Mouse (Mus musculus): ENCODE measurements around the gene Pirt. TPM values are rescaled to one million over a fixed set of nuclear protein-coding genes. Genes with fewer than 3 reads are reported as not detected.

The Pirt gene
- total RNA-seq, 1 experiment: 0.76 TPM

- Histone ChIP-seq H3K36me3 (ENCODE audit: control insufficient read depth, insufficient read depth, low read length, poor library complexity, severe bottlenecking) (no peaks in the 10 kb centered on the region), H3K9me3 (ENCODE audit: control insufficient read depth, insufficient read depth, low read depth, low read length) (no peaks in the 10 kb centered on the region), H3K4me3 (ENCODE audit: insufficient read depth in 1 of 2, low read depth in 1 of 2, low read length in 2 of 2, poor library complexity in 1 of 2, severe bottlenecking in 1 of 2) (no peak overlapping the region), H3K9ac (ENCODE audit: insufficient read depth, low read depth, low read length, poor library complexity, severe bottlenecking) (no peak overlapping the region), H3K4me1 (ENCODE audit: control insufficient read depth in 2 of 2, insufficient read depth in 2 of 2, low read length in 2 of 2, poor library complexity in 1 of 2) (peaks cover 3% of the 10 kb centered on the region in 2 experiments; a peak in 1 of 4 replicates), H3K27ac (ENCODE audit: insufficient read depth, low read depth, low read length, poor library complexity, severe bottlenecking) (no peak overlapping the region)
- DNase-seq (ENCODE audit: low read depth, low spot score): no peak
- TF ChIP-seq ZNF384 (IDR thresholded peaks at IDR 0.05; ENCODE audit: low read depth, low read length): no peak
- TF ChIP-seq CHD2 (IDR thresholded peaks at IDR 0.05; ENCODE audit: low read depth, low read length): no peak
- no peak for TF ChIP-seq HCFC1 (IDR thresholded peaks at IDR 0.05; ENCODE audit: borderline replicate concordance, insufficient read depth, low read length)
- TF ChIP-seq MAFK (IDR thresholded peaks at IDR 0.05; ENCODE audit: insufficient read depth, low read depth, low read length): no peak
- no peak for TF ChIP-seq ZC3H11A (IDR thresholded peaks at IDR 0.05; ENCODE audit: borderline replicate concordance, low read depth, low read length)
- in situ Hi-C loops (cut with MboI; ENCODE audit: low sequenced_read_pairs in 2 of 2, unreplicated experiment in 2 of 2): no loop called here
Observed at GRCm38 (mm10) chr11:66963462-66963861, 51.7 kb downstream of the Pirt start.

GRCm38 (mm10) chr11:66966500-66967116 lies 54.8 kb downstream of the Pirt start:
- in situ Hi-C loops (cut with MboI; ENCODE audit: low sequenced_read_pairs in 2 of 2, unreplicated experiment in 2 of 2): no loop called here
- H3K36me3 ChIP-seq (ENCODE audit: control insufficient read depth, insufficient read depth, low read length, poor library complexity, severe bottlenecking): no peaks in the 10 kb centered on the region
- H3K9me3 ChIP-seq (ENCODE audit: control insufficient read depth, insufficient read depth, low read depth, low read length): no peaks in the 10 kb centered on the region
- H3K4me3 ChIP-seq (ENCODE audit: insufficient read depth in 1 of 2, low read depth in 1 of 2, low read length in 2 of 2, poor library complexity in 1 of 2, severe bottlenecking in 1 of 2): no peak overlapping the region
- H3K27ac ChIP-seq (ENCODE audit: insufficient read depth, low read depth, low read length, poor library complexity, severe bottlenecking): no peak overlapping the region
- peaks cover 3 to 8% of the 10 kb centered on the region in 2 experiments; a peak in 1 of 4 replicates for H3K4me1 ChIP-seq (ENCODE audit: control insufficient read depth in 2 of 2, insufficient read depth in 2 of 2, low read length in 2 of 2, poor library complexity in 1 of 2)
- peak; percentile 85 for DNase-seq (ENCODE audit: low read depth, low spot score)
- no peak for TF ChIP-seq CHD2 (IDR thresholded peaks at IDR 0.05; ENCODE audit: low read depth, low read length)
- TF ChIP-seq ZC3H11A (IDR thresholded peaks at IDR 0.05; ENCODE audit: borderline replicate concordance, low read depth, low read length): no peak
- TF ChIP-seq HCFC1 (IDR thresholded peaks at IDR 0.05; ENCODE audit: borderline replicate concordance, insufficient read depth, low read length): no peak
- TF ChIP-seq ZNF384 (IDR thresholded peaks at IDR 0.05; ENCODE audit: low read depth, low read length): no peak
- H3K9ac ChIP-seq (ENCODE audit: insufficient read depth, low read depth, low read length, poor library complexity, severe bottlenecking): no peak overlapping the region

- Histone ChIP-seq H3K9me3 (ENCODE audit: control insufficient read depth, insufficient read depth, low read depth, low read length) (no peaks in the 10 kb centered on the region), H3K4me1 (ENCODE audit: control insufficient read depth in 2 of 2, insufficient read depth in 2 of 2, low read length in 2 of 2, poor library complexity in 1 of 2) (peaks cover 3 to 8% of the 10 kb centered on the region in 2 experiments; a peak in 1 of 4 replicates), H3K4me3 (ENCODE audit: insufficient read depth in 1 of 2, low read depth in 1 of 2, low read length in 2 of 2, poor library complexity in 1 of 2, severe bottlenecking in 1 of 2) (no peak overlapping the region), H3K27ac (ENCODE audit: insufficient read depth, low read depth, low read length, poor library complexity, severe bottlenecking) (no peak overlapping the region), H3K9ac (ENCODE audit: insufficient read depth, low read depth, low read length, poor library complexity, severe bottlenecking) (no peak overlapping the region), H3K36me3 (ENCODE audit: control insufficient read depth, insufficient read depth, low read length, poor library complexity, severe bottlenecking) (no peaks in the 10 kb centered on the region)
- no peak for TF ChIP-seq HCFC1 (IDR thresholded peaks at IDR 0.05; ENCODE audit: borderline replicate concordance, insufficient read depth, low read length)
- TF ChIP-seq CHD2 (IDR thresholded peaks at IDR 0.05; ENCODE audit: low read depth, low read length): no peak
- no peak for TF ChIP-seq MAFK (IDR thresholded peaks at IDR 0.05; ENCODE audit: insufficient read depth, low read depth, low read length)
- no peak for TF ChIP-seq ZC3H11A (IDR thresholded peaks at IDR 0.05; ENCODE audit: borderline replicate concordance, low read depth, low read length)
- no peak for TF ChIP-seq ZNF384 (IDR thresholded peaks at IDR 0.05; ENCODE audit: low read depth, low read length)
- in situ Hi-C loops (cut with MboI; ENCODE audit: low sequenced_read_pairs in 2 of 2, unreplicated experiment in 2 of 2): no loop called here
- no peak for DNase-seq (ENCODE audit: low read depth, low spot score)
Observed at GRCm38 (mm10) chr11:66968575-66968974, 56.8 kb downstream of the Pirt start.

- Histone ChIP-seq H3K9me3 (ENCODE audit: control insufficient read depth, insufficient read depth, low read depth, low read length) (no peaks in the 10 kb centered on the region), H3K27ac (ENCODE audit: insufficient read depth, low read depth, low read length, poor library complexity, severe bottlenecking) (no peak overlapping the region), H3K9ac (ENCODE audit: insufficient read depth, low read depth, low read length, poor library complexity, severe bottlenecking) (no peak overlapping the region), H3K36me3 (ENCODE audit: control insufficient read depth, insufficient read depth, low read length, poor library complexity, severe bottlenecking) (no peaks in the 10 kb centered on the region), H3K4me3 (ENCODE audit: insufficient read depth in 1 of 2, low read depth in 1 of 2, low read length in 2 of 2, poor library complexity in 1 of 2, severe bottlenecking in 1 of 2) (no peak overlapping the region), H3K4me1 (ENCODE audit: control insufficient read depth in 2 of 2, insufficient read depth in 2 of 2, low read length in 2 of 2, poor library complexity in 1 of 2) (peaks cover 0 to 4% of the 10 kb centered on the region in 2 experiments; a peak in 1 of 4 replicates)
- TF ChIP-seq ZNF384 (IDR thresholded peaks at IDR 0.05; ENCODE audit: low read depth, low read length): no peak
- TF ChIP-seq CHD2 (IDR thresholded peaks at IDR 0.05; ENCODE audit: low read depth, low read length): no peak
- no peak for TF ChIP-seq HCFC1 (IDR thresholded peaks at IDR 0.05; ENCODE audit: borderline replicate concordance, insufficient read depth, low read length)
- no peak for TF ChIP-seq ZC3H11A (IDR thresholded peaks at IDR 0.05; ENCODE audit: borderline replicate concordance, low read depth, low read length)
- no peak for TF ChIP-seq MAFK (IDR thresholded peaks at IDR 0.05; ENCODE audit: insufficient read depth, low read depth, low read length)
- no peak for DNase-seq (ENCODE audit: low read depth, low spot score)
- in situ Hi-C loops (cut with MboI; ENCODE audit: low sequenced_read_pairs in 2 of 2, unreplicated experiment in 2 of 2): no loop called here
Observed at GRCm38 (mm10) chr11:66973507-66973906, 61.7 kb downstream of the Pirt start.
